Mouse (Mus musculus): Measurements from ENCODE around the gene Rb1. TPM values are rescaled to one million over a fixed set of nuclear protein-coding genes. Genes with fewer than 3 reads are reported as not detected.

Gene Rb1
- polyA plus RNA-seq, 1 experiment from 2014 or later = 37.8 TPM

- H3K4me1 ChIP-seq (replicated peaks; ENCODE audit: control insufficient read depth, insufficient read depth, low read length) = no peaks in the 10 kb centered on the region
- no peaks in the 10 kb centered on the region for H3K9me3 ChIP-seq (ENCODE audit: control insufficient read depth, low read length)
- H3K36me3 ChIP-seq (ENCODE audit: control insufficient read depth, insufficient read depth, low read length) = no peaks in the 10 kb centered on the region
- 89% methylated on average over 7 of the region's 7 CpGs for WGBS
- no peak overlapping the region for H3K27ac ChIP-seq (ENCODE audit: low read depth, low read length)
- ATAC-seq (ENCODE audit: low FRiP score) (no peak), DNase-seq (ENCODE audit: low spot score) (no peak)
- no peaks in the 10 kb centered on the region for H3K27me3 ChIP-seq (ENCODE audit: control insufficient read depth, insufficient read depth, low read length)
- H3K4me3 ChIP-seq (ENCODE audit: low read depth, low read length) = no peak overlapping the region
- no peak overlapping the region for H3K9ac ChIP-seq (ENCODE audit: low read depth, low read length)
- no peak overlapping the region for H3K4me2 ChIP-seq (replicated peaks; ENCODE audit: low read depth, low read length)
Observed at GRCm38 (mm10) chr14:73138483-73138882, 187.1 kb downstream of the Rb1 start.

GRCm38 (mm10) chr14:73137234-73137633 is 188.4 kb downstream of the Rb1 start:
- no peak for ATAC-seq (ENCODE audit: low FRiP score)
- 76% methylated on average over 5 of the region's 5 CpGs for WGBS
- H3K4me1 ChIP-seq (replicated peaks; ENCODE audit: control insufficient read depth, insufficient read depth, low read length) = no peaks in the 10 kb centered on the region
- no peaks in the 10 kb centered on the region for H3K9me3 ChIP-seq (ENCODE audit: control insufficient read depth, low read length)
- no peak overlapping the region for H3K4me2 ChIP-seq (replicated peaks; ENCODE audit: low read depth, low read length)
- no peak overlapping the region for H3K27ac ChIP-seq (ENCODE audit: low read depth, low read length)
- no peaks in the 10 kb centered on the region for H3K36me3 ChIP-seq (ENCODE audit: control insufficient read depth, insufficient read depth, low read length)
- H3K4me3 ChIP-seq (ENCODE audit: low read depth, low read length) = no peak overlapping the region
- H3K9ac ChIP-seq (ENCODE audit: low read depth, low read length) = no peak overlapping the region
- DNase-seq (ENCODE audit: low spot score) = no peak
- H3K27me3 ChIP-seq (ENCODE audit: control insufficient read depth, insufficient read depth, low read length) = no peaks in the 10 kb centered on the region

MicroRNAs encoded within 50 kb of the gene (microRNA counts, 519-probe panel; counts per million panel counts)
- not detected for microRNA mmu-miR-687

Other genes starting within 250 kb of the Rb1 start
- 145 and 157 TPM in 2 replicates for gene Rcbtb2, start 202.8 kb downstream of the Rb1 start, polyA plus RNA-seq (2014; fragmentation: Nextera tagmentation; extraction: Ambion mirVana)
- 15.6 and 19.3 TPM in 2 replicates for gene Lpar6, start 87.9 kb downstream of the Rb1 start, polyA plus RNA-seq (2014; fragmentation: Nextera tagmentation; extraction: Ambion mirVana)
- gene Itm2b, start 59.5 kb upstream of the Rb1 start, polyA plus RNA-seq (2014; fragmentation: Nextera tagmentation; extraction: Ambion mirVana) = 379 and 387 TPM in 2 replicates
- gene Med4, start 184.2 kb upstream of the Rb1 start, polyA plus RNA-seq (2014; fragmentation: Nextera tagmentation; extraction: Ambion mirVana) = 93.5 and 96.3 TPM in 2 replicates
- 120 and 125 TPM in 2 replicates for gene Sucla2, start 199.5 kb upstream of the Rb1 start, polyA plus RNA-seq (2014; fragmentation: Nextera tagmentation; extraction: Ambion mirVana)
- gene Nudt15, start 222.4 kb upstream of the Rb1 start, polyA plus RNA-seq (2014; fragmentation: Nextera tagmentation; extraction: Ambion mirVana) = 10.2 and 11.3 TPM in 2 replicates